Mouse (Mus musculus): ENCODE data around the gene Slamf9.

GRCm38 (mm10) chr1:172519644-172520043 lies 44.5 kb downstream of the Slamf9 start:
- no peak for TF ChIP-seq CTCF (IDR thresholded peaks at IDR 0.05; ENCODE audit: low read depth)
- no peak for TF ChIP-seq EP300 (IDR thresholded peaks at IDR 0.05; ENCODE audit: low read depth)

Data from liver, postnatal 0 days (tissue).